Mouse (Mus musculus) stomach, postnatal 0 days (tissue): Measurements from ENCODE around the gene Mgat5. TPM values are rescaled to one million over a fixed set of nuclear protein-coding genes. Genes with fewer than 3 reads are reported as not detected.

Source experiments
- ATAC-seq: fragments of 200-750 bp; cut with Nextera tagmentation; 2 replicates; pipeline ENCODE4 v1.8.0; 2017; ENCODE audit not compliant: low FRiP score, low TSS enrichment
- DNase-seq: peaks from one replicate; pipeline ENCODE4 v3.0.0-alpha.2; 2016; ENCODE audit warnings: low spot score
- H3K27ac ChIP-seq: fragments of 300-500 bp; sonication (generic); replicated peaks from 2 replicates; pipeline ENCODE4 v1.5.1; 2014; ENCODE audit warnings: mild to moderate bottlenecking, control low read depth
- H3K27me3 ChIP-seq: fragments of 300-500 bp; sonication (generic); 2 replicates; pipeline ENCODE4 v1.6.1; 2014; ENCODE audit warnings: low read length; ENCODE audit not compliant: control insufficient read depth, insufficient read depth
- H3K36me3 ChIP-seq: fragments of 300-500 bp; sonication (generic); 2 replicates; pipeline ENCODE4 v1.6.1; 2014; ENCODE audit warnings: low read length, mixed read lengths; ENCODE audit not compliant: control insufficient read depth, insufficient read depth
- H3K4me1 ChIP-seq: fragments of 300-500 bp; sonication (generic); replicated peaks from 2 replicates; pipeline ENCODE4 v1.6.1; 2014; ENCODE audit warnings: antibody characterized with exemption; ENCODE audit not compliant: control insufficient read depth, insufficient read depth
- H3K4me2 ChIP-seq: fragments of 300-500 bp; sonication (generic); replicated peaks from 2 replicates; pipeline ENCODE4 v1.6.1; 2014; ENCODE audit warnings: low read depth, mild to moderate bottlenecking, control low read depth, moderate library complexity
- H3K4me3 ChIP-seq: fragments of 300-500 bp; sonication (generic); 2 replicates; pipeline ENCODE4 v1.5.1; 2014; ENCODE audit warnings: low read depth, low read length, control low read depth
- H3K9ac ChIP-seq: fragments of 300-500 bp; sonication (generic); 2 replicates; pipeline ENCODE4 v1.6.1; 2014; ENCODE audit warnings: mild to moderate bottlenecking, low read length, control low read depth, mixed read lengths
- H3K9me3 ChIP-seq: fragments of 300-500 bp; sonication (generic); 2 replicates; pipeline ENCODE4 v1.6.1; 2016; ENCODE audit warnings: low read length; ENCODE audit not compliant: control insufficient read depth
- CTCF ChIP-seq: IDR thresholded peaks from 2 replicates; pipeline ENCODE4 v1.5.1; 2016; ENCODE audit warnings: antibody characterized with exemption, low read depth, mild to moderate bottlenecking, moderate library complexity
- EP300 ChIP-seq: optimal IDR thresholded peaks from 2 replicates; pipeline ENCODE3; 2016; ENCODE audit warnings: antibody characterized with exemption
- WGBS: fragments of 180-500 bp; shearing (Covaris S2); extraction: QIAGEN DNeasy Blood & Tissue Kit; methylation state at CpG from one replicate; pipeline ENCODE4 v1.1.7; 2014; 5-methylcytosine and 5-hydroxymethylcytosine counted together
- polyA plus RNA-seq: library from polyadenylated mRNA; unstranded; fragments of >200 nt; fragmentation: Nextera tagmentation; extraction: Ambion mirVana; gene quantifications from 2 replicates; pipeline ENCODE4 v1.2.1, GENCODE M21; 2015

The Mgat5 gene
- polyA plus RNA-seq, 1 experiment from 2014 or later = 2.0 TPM

DNA sequence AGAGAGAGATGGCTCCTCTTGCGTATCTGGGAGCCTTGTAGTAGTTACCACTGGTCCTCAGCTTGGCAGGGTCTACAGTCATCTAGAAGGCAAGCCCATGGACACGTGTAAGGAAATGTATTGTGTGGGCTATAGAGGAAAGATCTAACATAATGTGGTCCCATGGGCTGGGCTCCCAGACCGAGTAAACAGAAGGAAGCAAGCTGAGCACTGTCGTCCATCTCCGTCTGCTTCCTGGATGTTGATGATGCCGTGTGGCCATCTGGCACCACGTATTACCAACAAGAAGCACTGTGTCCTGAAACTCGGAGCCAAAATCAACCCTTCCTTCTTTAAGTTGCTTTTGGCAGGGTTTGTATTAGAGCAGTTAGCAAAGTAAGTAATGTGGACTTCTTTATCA lies 163.7 kb downstream of the Mgat5 start:
- Histone ChIP-seq H3K4me3 (no peak overlapping the region), H3K9me3 (no peaks in the 10 kb centered on the region), H3K27ac (no peak overlapping the region), H3K4me2 (no peak overlapping the region), H3K27me3 (no peaks in the 10 kb centered on the region), H3K36me3 (no peaks in the 10 kb centered on the region; the same call in 1 of the 2 replicates), H3K4me1 (no peaks in the 10 kb centered on the region), H3K9ac (no peak overlapping the region)
- ATAC-seq (no peak), DNase-seq (no peak)
- TF ChIP-seq CTCF = no peak
- TF ChIP-seq EP300 = no peak
- WGBS = 71% methylated on average over 8 of the region's 8 CpGs

- 95% methylated on average over 5 of the region's 5 CpGs for WGBS
- no peak overlapping the region for H3K4me3 ChIP-seq
- no peaks in the 10 kb centered on the region for H3K4me1 ChIP-seq
- ATAC-seq (no peak), DNase-seq (no peak)
- TF ChIP-seq CTCF (no peak), EP300 (no peak)
- H3K9me3 ChIP-seq = no peaks in the 10 kb centered on the region
- H3K9ac ChIP-seq = no peak overlapping the region
- no peaks in the 10 kb centered on the region for H3K27me3 ChIP-seq
- H3K4me2 ChIP-seq = no peak overlapping the region
- no peak overlapping the region for H3K27ac ChIP-seq
- H3K36me3 ChIP-seq = no peaks in the 10 kb centered on the region; the same call in 1 of the 2 replicates
Measured at GRCm38 (mm10) chr1:127369538-127369937, 164.7 kb downstream of the Mgat5 start.

- no peaks in the 10 kb centered on the region for H3K36me3 ChIP-seq
- no peak overlapping the region for H3K9ac ChIP-seq
- no peaks in the 10 kb centered on the region for H3K4me1 ChIP-seq
- no peak overlapping the region for H3K4me3 ChIP-seq
- 78% methylated on average over 4 of the region's 4 CpGs for WGBS
- H3K9me3 ChIP-seq = no peaks in the 10 kb centered on the region
- TF ChIP-seq EP300 (no peak), CTCF (no peak)
- no peak for ATAC-seq
- H3K4me2 ChIP-seq = no peak overlapping the region
- no peak overlapping the region for H3K27ac ChIP-seq
- no peak for DNase-seq
- no peaks in the 10 kb centered on the region for H3K27me3 ChIP-seq
Measured at GRCm38 (mm10) chr1:127372096-127372495, 167.3 kb downstream of the Mgat5 start.

- Histone ChIP-seq H3K36me3 (no peaks in the 10 kb centered on the region; the same call in 1 of the 2 replicates), H3K27ac (no peak overlapping the region), H3K27me3 (no peaks in the 10 kb centered on the region), H3K9me3 (no peaks in the 10 kb centered on the region), H3K9ac (no peak overlapping the region), H3K4me2 (no peak overlapping the region), H3K4me1 (no peaks in the 10 kb centered on the region), H3K4me3 (no peak overlapping the region)
- ATAC-seq (no peak), DNase-seq (no peak)
- 56% methylated on average over 5 of the region's 5 CpGs for WGBS
- TF ChIP-seq EP300 (no peak), CTCF (no peak)
Measured at GRCm38 (mm10) chr1:127373559-127373958, 168.7 kb downstream of the Mgat5 start.

GRCm38 (mm10) chr1:127374157-127374556 lies 169.3 kb downstream of the Mgat5 start:
- TF ChIP-seq CTCF (no peak), EP300 (no peak)
- Histone ChIP-seq H3K4me2 (no peak overlapping the region), H3K9ac (no peak overlapping the region), H3K27me3 (no peaks in the 10 kb centered on the region), H3K4me3 (no peak overlapping the region), H3K9me3 (no peaks in the 10 kb centered on the region), H3K36me3 (no peaks in the 10 kb centered on the region; the same call in 1 of the 2 replicates), H3K4me1 (no peaks in the 10 kb centered on the region), H3K27ac (no peak overlapping the region)
- DNase-seq (no peak), ATAC-seq (no peak)
- WGBS = 28% methylated on average over 3 of the region's 3 CpGs

GRCm38 (mm10) chr1:127380140-127380539 lies 175.3 kb downstream of the Mgat5 start:
- Histone ChIP-seq H3K4me3 (no peak overlapping the region), H3K27me3 (no peaks in the 10 kb centered on the region), H3K36me3 (peaks cover 4% of the 10 kb centered on the region; the same call in 1 of the 2 replicates), H3K4me1 (no peaks in the 10 kb centered on the region), H3K9ac (no peak overlapping the region), H3K9me3 (no peaks in the 10 kb centered on the region), H3K27ac (no peak overlapping the region), H3K4me2 (no peak overlapping the region)
- TF ChIP-seq CTCF = no peak
- TF ChIP-seq EP300 = no peak
- ATAC-seq = no peak
- WGBS = 49% methylated on average over 4 of the region's 4 CpGs
- DNase-seq = no peak
